Mouse (Mus musculus) bone marrow, adult 2 months (tissue): ENCODE results near the gene Slc35d1.

Source experiments
- CTCF ChIP-seq: fragments of 200-500 bp; IDR thresholded peaks from 2 replicates; pipeline ENCODE4 v1.5.1; 2011; ENCODE audit warnings: low read length, control low read depth; ENCODE audit not compliant: control insufficient read depth, insufficient read depth
- POLR2A ChIP-seq: fragments of 200-500 bp; IDR thresholded peaks from 2 replicates; pipeline ENCODE4 v1.6.1; 2011; ENCODE audit warnings: low read depth, mild to moderate bottlenecking, control low read depth, low read length, borderline replicate concordance; ENCODE audit not compliant: control insufficient read depth

- TF ChIP-seq POLR2A (no peak), CTCF (no peak)
Measured at GRCm38 (mm10) chr4:103173507-103173906, 41.5 kb downstream of the Slc35d1 start.
